Mouse (Mus musculus) myocyte (in vitro differentiated cells): ENCODE data around the gene Cyfip2. TPM values are rescaled to one million over a fixed set of nuclear protein-coding genes. Genes with fewer than 3 reads are reported as not detected.
A peak's percentile ranks its signal among the peaks of the same experiment; 100 is the strongest.

Source experiments
- H3K27me3 ChIP-seq: one replicate; pipeline ENCODE4 v1.6.1; 2011; ENCODE audit not compliant: control insufficient read depth, insufficient read depth, insufficient read length
- H3K36me3 ChIP-seq: one replicate; pipeline ENCODE4 v1.6.1; 2011; ENCODE audit not compliant: control insufficient read depth, insufficient read depth
- H3K4me2 ChIP-seq: one replicate; pipeline ENCODE4 v1.6.1; 2011; ENCODE audit warnings: low read depth, control low read depth
- H3K4me3 ChIP-seq: one replicate; pipeline ENCODE4 v1.5.1; 2011; ENCODE audit warnings: mild to moderate bottlenecking, control low read depth, moderate library complexity
- H3K79me2 ChIP-seq: one replicate; pipeline ENCODE4 v1.6.1; 2011; ENCODE audit not compliant: control insufficient read depth, insufficient read depth
- H3ac ChIP-seq: one replicate; pipeline ENCODE4 v1.6.1; 2011; ENCODE audit not compliant: control insufficient read depth, insufficient read length
- CEBPB ChIP-seq: IDR thresholded peaks from 2 replicates; pipeline ENCODE4 v1.6.1; 2011; ENCODE audit warnings: mild to moderate bottlenecking, moderate library complexity; ENCODE audit not compliant: poor library complexity, insufficient read depth, severe bottlenecking
- E2F4 ChIP-seq: IDR thresholded peaks from one replicate; pipeline ENCODE4 v1.6.1; 2011; ENCODE audit warnings: mild to moderate bottlenecking, control low read depth, moderate library complexity; ENCODE audit not compliant: insufficient read depth
- MAX ChIP-seq: IDR thresholded peaks from one replicate; pipeline ENCODE4 v1.6.1; 2011; ENCODE audit warnings: low read depth, mild to moderate bottlenecking, control low read depth
- MYOD1 ChIP-seq, 3 experiments: IDR thresholded peaks; one replicate each; pipeline ENCODE4 v1.6.1; 2011; ENCODE audit warnings: control low read depth in 2 of 3, low read depth in 2 of 3, mild to moderate bottlenecking in 2 of 3, moderate library complexity in 1 of 3; ENCODE audit not compliant: insufficient read length in 2 of 3, control insufficient read depth in 1 of 3
- MYOG ChIP-seq, 3 experiments: IDR thresholded peaks; one replicate each; pipeline ENCODE4 v1.6.1; 2011; ENCODE audit warnings: control low read depth in 2 of 3, low read depth in 2 of 3, mild to moderate bottlenecking in 2 of 3; ENCODE audit not compliant: insufficient read length in 2 of 3, control insufficient read depth in 1 of 3, insufficient read depth in 1 of 3
- POLR2A ChIP-seq: IDR thresholded peaks from one replicate; pipeline ENCODE4 v1.6.1; 2011; ENCODE audit warnings: low read depth, mild to moderate bottlenecking, control low read depth, moderate library complexity; ENCODE audit not compliant: insufficient read length
- POLR2AphosphoS2 ChIP-seq: IDR thresholded peaks from one replicate; pipeline ENCODE4 v1.6.1; 2011; ENCODE audit warnings: low read depth, control low read depth; ENCODE audit not compliant: insufficient read length
- REST ChIP-seq: IDR thresholded peaks from one replicate; pipeline ENCODE4 v1.6.1; 2011; ENCODE audit warnings: mild to moderate bottlenecking, control low read depth, moderate library complexity; ENCODE audit not compliant: insufficient read depth, insufficient read length
- SRF ChIP-seq: IDR thresholded peaks from one replicate; pipeline ENCODE4 v1.6.1; 2011; ENCODE audit warnings: low read depth; ENCODE audit not compliant: control insufficient read depth, insufficient read length
- TCF12 ChIP-seq: IDR thresholded peaks from one replicate; pipeline ENCODE4 v1.6.1; 2011; ENCODE audit warnings: mild to moderate bottlenecking, control low read depth; ENCODE audit not compliant: poor library complexity, insufficient read depth, severe bottlenecking
- TCF3 ChIP-seq: IDR thresholded peaks from one replicate; pipeline ENCODE4 v1.6.1; 2011; ENCODE audit warnings: low read depth, control low read depth; ENCODE audit not compliant: insufficient read length
- USF1 ChIP-seq: IDR thresholded peaks from one replicate; pipeline ENCODE4 v1.6.1; 2011; ENCODE audit warnings: low read depth, mild to moderate bottlenecking, control low read depth, moderate library complexity
- polyA plus RNA-seq: library from polyadenylated mRNA; unstranded; fragments of >200 nt; fragmentation: generic; extraction: Trizol; gene quantifications from one replicate; pipeline ENCODE4 v1.2.1, GENCODE M21; 2012; ENCODE audit warnings: missing spikeins

Cyfip2 gene
- polyA plus RNA-seq, 1 experiment: 16.9 TPM

- no peak overlapping the region for H3K4me3 ChIP-seq
- H3K79me2 ChIP-seq: no peaks in the 10 kb centered on the region
- no peaks in the 10 kb centered on the region for H3K27me3 ChIP-seq
- H3K4me2 ChIP-seq: no peak overlapping the region
- no peaks in the 10 kb centered on the region for H3K36me3 ChIP-seq
- no peak for TF ChIP-seq TCF12
- no peak for TF ChIP-seq MYOG (IDR thresholded peaks at IDR 0.05; ENCODE audit: control insufficient read depth in 1 of 3, insufficient read depth in 1 of 3, insufficient read length in 2 of 3, low read depth in 2 of 3)
- no peak for TF ChIP-seq POLR2A
- TF ChIP-seq CEBPB: no peak
- no peak for TF ChIP-seq USF1
- no peak for TF ChIP-seq TCF3
- no peak overlapping the region for H3ac ChIP-seq
These were observed 79.9 kb downstream of the Cyfip2 start for GRCm38 (mm10) chr11:46232803-46233202.

GRCm38 (mm10) chr11:46230184-46230583 is 82.5 kb downstream of the Cyfip2 start:
- Histone ChIP-seq H3K27me3 (no peaks in the 10 kb centered on the region), H3K36me3 (no peaks in the 10 kb centered on the region), H3K4me2 (no peak overlapping the region), H3ac (no peak overlapping the region), H3K4me3 (no peak overlapping the region), H3K79me2 (no peaks in the 10 kb centered on the region)
- peak in 2 of 3 experiments; percentile 48 to 61 for TF ChIP-seq MYOD1 (IDR thresholded peaks at IDR 0.05; ENCODE audit: control insufficient read depth in 1 of 3, insufficient read length in 2 of 3, low read depth in 2 of 3)
- TF ChIP-seq TCF3: no peak
- TF ChIP-seq MYOG (IDR thresholded peaks at IDR 0.05; ENCODE audit: control insufficient read depth in 1 of 3, insufficient read depth in 1 of 3, insufficient read length in 2 of 3, low read depth in 2 of 3): peak in 2 of 3 experiments; percentile 16 to 36
- TF ChIP-seq E2F4: no peak
- no peak for TF ChIP-seq USF1
- TF ChIP-seq SRF: no peak
- no peak for TF ChIP-seq POLR2AphosphoS2
- no peak for TF ChIP-seq TCF12

GRCm38 (mm10) chr11:46225345-46225744 is 87.3 kb downstream of the Cyfip2 start:
- H3ac ChIP-seq: no peak overlapping the region
- H3K4me2 ChIP-seq: peak overlapping the region; percentile 40
- no peak overlapping the region for H3K4me3 ChIP-seq
- no peak for TF ChIP-seq CEBPB
- no peak for TF ChIP-seq SRF
- TF ChIP-seq TCF3: no peak
- TF ChIP-seq E2F4: no peak
- TF ChIP-seq MYOD1 (IDR thresholded peaks at IDR 0.05; ENCODE audit: control insufficient read depth in 1 of 3, insufficient read length in 2 of 3, low read depth in 2 of 3): no peak
- H3K36me3 ChIP-seq: no peaks in the 10 kb centered on the region
- no peaks in the 10 kb centered on the region for H3K27me3 ChIP-seq
- H3K79me2 ChIP-seq: no peaks in the 10 kb centered on the region

- H3K79me2 ChIP-seq: no peaks in the 10 kb centered on the region
- H3K27me3 ChIP-seq: no peaks in the 10 kb centered on the region
- TF ChIP-seq MYOG (IDR thresholded peaks at IDR 0.05; ENCODE audit: control insufficient read depth in 1 of 3, insufficient read depth in 1 of 3, insufficient read length in 2 of 3, low read depth in 2 of 3) (no peak), TCF3 (no peak), MAX (no peak), E2F4 (no peak), TCF12 (no peak), MYOD1 (IDR thresholded peaks at IDR 0.05; ENCODE audit: control insufficient read depth in 1 of 3, insufficient read length in 2 of 3, low read depth in 2 of 3) (no peak), REST (no peak), POLR2AphosphoS2 (no peak)
- no peaks in the 10 kb centered on the region for H3K36me3 ChIP-seq
- H3K4me3 ChIP-seq: no peak overlapping the region
- H3K4me2 ChIP-seq: no peak overlapping the region
- H3ac ChIP-seq: no peak overlapping the region
These were observed 89.1 kb downstream of the Cyfip2 start for GRCm38 (mm10) chr11:46223575-46223974.

GRCm38 (mm10) chr11:46220211-46220610 is 92.4 kb downstream of the Cyfip2 start:
- Histone ChIP-seq H3K4me3 (no peak overlapping the region), H3ac (no peak overlapping the region), H3K79me2 (no peaks in the 10 kb centered on the region), H3K36me3 (no peaks in the 10 kb centered on the region), H3K27me3 (no peaks in the 10 kb centered on the region), H3K4me2 (no peak overlapping the region)
- TF ChIP-seq TCF3: no peak
- TF ChIP-seq CEBPB: no peak
- TF ChIP-seq E2F4: no peak
- no peak for TF ChIP-seq MYOD1 (IDR thresholded peaks at IDR 0.05; ENCODE audit: control insufficient read depth in 1 of 3, insufficient read length in 2 of 3, low read depth in 2 of 3)
- no peak for TF ChIP-seq TCF12
- no peak for TF ChIP-seq MAX
- no peak for TF ChIP-seq POLR2AphosphoS2
- no peak for TF ChIP-seq MYOG (IDR thresholded peaks at IDR 0.05; ENCODE audit: control insufficient read depth in 1 of 3, insufficient read depth in 1 of 3, insufficient read length in 2 of 3, low read depth in 2 of 3)
- no peak for TF ChIP-seq SRF
- no peak for TF ChIP-seq REST
- TF ChIP-seq USF1: no peak
- TF ChIP-seq POLR2A: no peak
